Mouse (Mus musculus) telencephalon, adult 2 months (tissue): ENCODE data around the gene Pds5a.
"Not testable (repeated sequence)": the region's sequence is repeated elsewhere in the genome, so short reads cannot be mapped to it uniquely, and the experiment has no call there.

ENCODE experiments used
- DNase-seq: peaks from one replicate; pipeline ENCODE4 v3.0.0-alpha.2; 2011; ENCODE audit warnings: low read depth, low spot score

Pds5a gene

GRCm38 (mm10) chr5:65696821-65697485 is 1.1 kb downstream of the Pds5a start:
- peak; percentile 48 for DNase-seq

- DNase-seq: not testable (repeated sequence)
These were observed 4.0 kb downstream of the Pds5a start for GRCm38 (mm10) chr5:65694076-65694475.

- DNase-seq: no peak
These were observed 5.1 kb downstream of the Pds5a start for GRCm38 (mm10) chr5:65693018-65693417.

- no peak for DNase-seq
These were observed 9.3 kb downstream of the Pds5a start for GRCm38 (mm10) chr5:65688806-65689205.

- no peak for DNase-seq
These were observed 11.3 kb downstream of the Pds5a start for GRCm38 (mm10) chr5:65686806-65687205.

GRCm38 (mm10) chr5:65678826-65679225 is 19.2 kb downstream of the Pds5a start:
- peak; percentile 36 for DNase-seq

GRCm38 (mm10) chr5:65672162-65672561 is 25.9 kb downstream of the Pds5a start:
- peak; percentile 5 for DNase-seq

GRCm38 (mm10) chr5:65667644-65668043 is 30.4 kb downstream of the Pds5a start:
- no peak for DNase-seq

GRCm38 (mm10) chr5:65665370-65665769 is 32.7 kb downstream of the Pds5a start:
- DNase-seq: no peak

GRCm38 (mm10) chr5:65661958-65662357 is 36.1 kb downstream of the Pds5a start:
- DNase-seq: no peak

- no peak for DNase-seq
These were observed 44.3 kb downstream of the Pds5a start for GRCm38 (mm10) chr5:65653786-65654185.

- no peak for DNase-seq
These were observed 59.2 kb downstream of the Pds5a start for GRCm38 (mm10) chr5:65638896-65639295.

- DNase-seq: no peak
These were observed 73.7 kb downstream of the Pds5a start for GRCm38 (mm10) chr5:65624340-65624739.

GRCm38 (mm10) chr5:65613152-65613924 is 84.7 kb downstream of the Pds5a start:
- DNase-seq: no peak

GRCm38 (mm10) chr5:65610541-65610940 is 87.5 kb downstream of the Pds5a start:
- no peak for DNase-seq

GRCm38 (mm10) chr5:65609769-65610168 is 88.3 kb downstream of the Pds5a start:
- DNase-seq: no peak

GRCm38 (mm10) chr5:65606820-65607219 is 91.3 kb downstream of the Pds5a start:
- no peak for DNase-seq

GRCm38 (mm10) chr5:65599681-65600080 is 98.4 kb downstream of the Pds5a start:
- DNase-seq: no peak

- DNase-seq: no peak
These were observed 105.7 kb downstream of the Pds5a start for GRCm38 (mm10) chr5:65592421-65592820.

- DNase-seq: no peak
These were observed 107.9 kb downstream of the Pds5a start for GRCm38 (mm10) chr5:65590199-65590598.

- no peak for DNase-seq
These were observed 111.8 kb downstream of the Pds5a start for GRCm38 (mm10) chr5:65586291-65586690.

GRCm38 (mm10) chr5:65578545-65578944 is 119.5 kb downstream of the Pds5a start:
- no peak for DNase-seq

GRCm38 (mm10) chr5:65575896-65576295 is 122.2 kb downstream of the Pds5a start:
- DNase-seq: no peak
